Mouse (Mus musculus) liver (tissue): ENCODE results near the gene Brpf3.

ENCODE experiments used
- DNase-seq: peaks from one replicate; pipeline ENCODE4 v3.0.0-alpha.2; 2020; ENCODE audit warnings: mixed read lengths

Brpf3 gene

DNA sequence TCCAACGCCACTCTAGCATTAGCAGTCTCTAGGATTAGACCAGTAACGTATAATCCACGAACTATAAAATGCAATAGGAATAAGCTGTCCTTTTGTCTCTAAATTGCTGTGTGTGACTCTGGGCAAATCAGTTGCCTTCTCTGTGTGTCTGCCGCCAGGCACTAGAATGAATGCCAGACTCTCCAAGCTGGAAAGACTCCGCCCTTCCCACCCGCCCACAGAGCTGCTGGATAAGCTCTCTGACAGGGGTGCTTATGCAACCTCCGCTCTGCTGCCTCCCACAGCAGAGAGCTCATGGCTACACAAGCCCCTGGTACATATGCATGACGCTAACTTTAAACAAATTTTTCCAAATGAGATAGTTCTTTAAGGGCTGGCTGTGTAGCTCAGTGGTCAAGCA, 74.4 kb downstream of the Brpf3 start:
- DNase-seq: peak; percentile 64

DNA sequence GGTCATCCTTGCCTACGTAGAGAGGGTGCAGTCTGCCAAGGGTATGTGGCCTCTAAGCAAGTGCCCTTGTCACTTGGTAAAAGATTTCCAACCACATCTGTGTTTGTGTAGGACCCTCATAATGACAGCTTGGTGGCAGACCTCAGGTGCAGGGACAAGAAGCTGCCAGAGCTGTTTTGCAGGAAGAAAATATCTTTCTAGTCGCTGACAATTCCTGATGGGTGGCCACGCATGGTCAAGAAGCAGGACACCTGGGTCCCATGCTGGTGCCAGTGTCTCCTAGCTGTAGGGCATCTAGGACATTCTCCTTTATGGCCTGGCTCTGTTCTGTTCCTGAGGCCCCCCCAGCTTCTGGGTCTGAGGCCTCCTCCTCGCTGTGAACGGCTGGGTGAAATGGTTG, 75.4 kb downstream of the Brpf3 start:
- no peak for DNase-seq

DNA sequence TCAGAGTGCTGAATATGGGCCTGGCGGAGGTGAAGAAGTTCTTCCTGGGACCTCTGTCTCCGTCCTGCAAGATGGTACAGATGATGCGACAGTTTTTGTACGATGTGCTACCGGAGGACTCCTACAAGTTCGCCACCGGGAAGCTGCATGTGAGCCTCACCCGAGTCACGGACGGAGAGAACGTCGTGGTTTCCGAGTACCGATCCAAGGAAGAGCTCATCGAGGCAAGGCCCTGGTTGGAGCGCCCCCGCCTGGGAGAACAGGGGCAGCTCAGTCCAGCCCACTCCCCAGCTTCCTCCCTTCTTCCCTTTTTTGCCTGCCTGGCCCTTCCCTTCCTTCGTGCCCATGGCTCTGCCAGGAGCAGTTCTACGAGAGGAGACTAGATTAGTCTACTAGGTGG, 75.9 kb downstream of the Brpf3 start:
- DNase-seq: peak; percentile 36

DNA sequence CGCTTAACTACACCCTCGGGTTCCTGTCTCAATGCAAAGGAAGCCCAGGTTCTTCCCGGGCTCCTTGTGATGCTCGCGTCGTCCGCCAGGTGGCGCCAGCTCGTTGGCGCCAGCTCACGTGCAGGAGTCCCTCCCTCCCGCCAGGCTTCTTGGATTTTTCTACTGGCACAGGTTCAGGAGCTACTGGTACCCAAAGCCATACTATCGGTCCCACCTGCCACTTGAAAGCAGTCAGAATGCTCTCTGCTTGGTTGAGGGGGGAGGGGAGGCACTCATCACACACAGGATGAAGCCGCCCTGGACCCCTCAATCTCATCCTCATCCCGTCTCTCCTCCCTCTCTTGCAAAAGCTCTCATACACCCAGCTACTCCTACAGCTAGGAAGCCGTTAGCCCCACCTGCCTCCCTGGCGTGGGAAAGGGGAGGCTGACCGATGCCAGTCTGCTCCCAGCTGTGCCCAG, 79.1 kb downstream of the Brpf3 start:
- peak; percentile 81 for DNase-seq

DNA sequence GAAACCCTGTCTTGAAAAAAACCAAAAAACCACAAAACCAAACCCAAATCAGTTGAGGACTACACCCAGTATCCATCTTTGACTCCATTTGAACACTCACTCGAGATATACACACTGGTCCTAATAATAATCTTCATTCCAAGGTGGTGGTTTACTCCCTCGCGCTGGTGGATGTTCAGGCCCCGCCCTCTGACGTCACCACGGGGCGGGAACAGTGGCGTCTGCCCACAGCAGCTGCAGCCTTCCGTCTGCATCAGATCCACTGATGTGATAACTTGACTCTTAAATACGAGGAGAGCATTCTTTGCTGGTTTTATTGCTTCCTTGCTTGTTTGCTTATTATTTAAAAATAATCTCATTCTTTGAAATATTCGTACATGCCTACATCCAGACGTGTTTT, 81.4 kb downstream of the Brpf3 start:
- DNase-seq: peak; percentile 81

DNA sequence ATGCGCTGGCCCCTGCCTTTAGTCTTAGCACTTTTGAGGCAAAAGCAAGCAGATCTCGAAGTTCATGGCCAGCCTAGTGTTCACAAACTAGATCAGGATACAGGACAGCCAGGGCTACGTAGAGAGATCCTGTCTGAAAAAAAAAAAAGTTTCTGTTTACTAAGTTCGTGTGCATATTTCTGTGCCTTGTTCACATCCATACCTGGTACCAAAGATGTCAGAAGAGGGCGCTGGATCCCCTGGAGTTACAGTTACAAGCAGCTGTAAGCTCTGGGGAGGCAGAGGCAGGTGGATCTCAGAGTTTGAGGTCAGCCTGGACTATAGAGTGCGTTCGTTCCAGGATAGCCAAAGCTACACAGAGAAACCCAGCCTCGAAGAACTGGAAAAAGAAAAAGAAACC, 81.9 kb downstream of the Brpf3 start:
- no peak for DNase-seq

DNA sequence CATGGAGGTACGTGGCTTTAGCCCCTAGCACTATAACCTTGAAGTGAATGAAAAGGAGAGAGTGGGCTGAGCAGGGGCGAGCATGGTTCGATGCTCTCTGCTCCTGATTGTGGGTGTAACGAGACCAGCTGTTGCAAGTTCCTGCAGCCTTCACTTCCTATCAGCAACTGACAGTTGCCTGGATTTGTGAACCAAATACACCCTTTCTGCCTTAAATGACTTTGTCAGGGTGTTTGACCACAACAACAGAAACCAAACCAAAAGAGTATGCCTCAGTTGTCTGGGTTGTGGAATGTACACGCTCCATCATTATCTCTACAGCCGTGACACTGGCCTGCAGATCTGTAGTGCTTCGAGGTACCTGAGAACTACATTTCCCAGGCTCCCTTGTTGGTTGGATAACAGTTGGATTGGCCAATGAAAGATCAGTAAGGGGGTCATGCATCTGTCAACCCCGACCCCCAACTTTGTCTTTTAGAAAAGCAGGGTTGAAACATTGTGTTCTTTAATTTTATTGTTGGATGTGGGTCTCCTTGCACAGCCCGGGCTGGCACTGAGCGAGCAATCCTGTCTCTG, 83.1 kb downstream of the Brpf3 start:
- DNase-seq: no peak

DNA sequence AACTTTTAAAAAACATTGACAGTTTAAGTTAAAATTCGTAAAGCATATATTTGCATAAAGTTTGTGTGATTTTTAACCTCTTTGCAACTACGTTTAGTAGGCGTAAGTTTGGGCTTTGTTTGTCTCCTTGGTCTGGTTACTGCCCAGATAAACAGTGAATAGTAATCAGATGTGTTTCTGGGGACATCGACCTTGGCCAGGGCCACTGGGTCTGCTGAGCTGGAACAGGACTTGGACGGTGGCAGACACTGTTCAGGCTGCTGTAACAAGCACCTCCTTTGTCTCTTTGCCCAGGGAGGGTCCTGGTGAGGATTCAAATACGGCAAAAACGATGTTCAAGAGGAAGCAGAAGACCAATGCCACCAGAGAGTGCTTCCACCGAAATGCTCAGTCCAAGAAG, 84.3 kb downstream of the Brpf3 start:
- no peak for DNase-seq

DNA sequence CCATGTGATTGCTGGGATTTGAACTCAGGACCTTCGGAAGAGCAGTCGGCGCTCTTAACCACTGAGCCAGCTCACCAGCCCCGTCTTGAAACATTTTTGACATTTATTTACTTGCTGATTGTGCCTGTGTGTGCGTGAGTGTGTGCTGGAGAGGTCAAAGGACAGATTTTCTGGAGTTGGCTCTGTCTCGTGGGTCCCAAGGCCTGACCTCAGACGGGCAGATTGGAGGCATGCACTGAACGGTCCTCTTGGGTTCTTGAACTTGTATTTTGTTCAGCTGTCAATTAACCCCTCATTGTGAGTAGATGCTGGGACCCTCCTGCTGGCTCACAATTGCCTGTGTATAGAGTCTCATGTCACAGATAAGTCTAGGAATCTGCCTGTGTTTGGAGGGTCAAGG, 85.4 kb downstream of the Brpf3 start:
- no peak for DNase-seq
